Mouse (Mus musculus) right cerebral cortex, adult 2 months (tissue): ENCODE data around the gene Trappc3l.
"Not testable (repeated sequence)": the region's sequence is repeated elsewhere in the genome, so short reads cannot be mapped to it uniquely, and the experiment has no call there.

Source experiments
- DNase-seq, 2 experiments: peaks; one replicate each; pipeline ENCODE4 v3.0.0; 2021 to 2022; ENCODE audit warnings: low spot score in 2 of 2

Trappc3l gene

DNA sequence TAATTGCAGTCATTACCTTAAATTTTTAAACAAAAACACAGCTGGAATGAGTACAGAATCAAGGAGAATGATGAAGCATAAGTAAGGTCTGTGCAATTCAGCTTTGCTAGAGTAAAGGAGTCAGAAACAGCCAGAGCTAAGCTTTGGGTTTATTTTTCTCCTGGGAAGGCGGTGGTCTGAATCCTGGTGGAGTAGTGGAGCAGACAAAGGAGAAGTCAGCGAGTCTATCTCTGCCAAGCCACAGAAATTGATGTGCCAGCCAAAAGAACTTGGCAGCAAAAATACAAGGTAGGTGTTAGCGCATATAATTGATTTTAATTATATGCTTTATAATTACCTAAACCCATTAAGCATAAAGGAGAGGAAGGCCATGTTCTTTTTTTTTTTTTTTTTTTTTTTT lies at the start of gene Trappc3l:
Gene Trappc3l (plus strand): TSS at position 197 of the 400 bp plus-strand sequence.
- DNase-seq, result no peak

DNA sequence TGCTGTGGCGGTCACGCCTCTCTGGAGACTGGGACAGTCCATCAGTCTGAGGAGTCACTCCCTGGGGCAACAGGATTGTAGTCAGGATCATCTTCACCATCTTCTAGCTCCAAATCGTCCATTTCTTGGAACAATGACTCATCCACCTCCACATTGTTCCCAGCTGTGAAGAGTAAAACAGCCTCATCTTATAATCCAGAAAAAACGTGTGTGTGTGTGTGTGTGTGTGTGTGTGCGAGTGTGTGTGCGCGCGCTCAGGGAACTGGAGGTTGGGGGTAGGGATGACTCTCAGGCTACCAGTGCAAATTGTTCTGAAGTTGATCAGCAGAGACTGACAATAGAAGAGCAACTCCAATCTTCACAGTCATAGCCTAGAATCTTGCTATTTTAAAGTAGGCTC lies 40.7 kb upstream of the Trappc3l start:
- DNase-seq, result not testable (repeated sequence)

DNA sequence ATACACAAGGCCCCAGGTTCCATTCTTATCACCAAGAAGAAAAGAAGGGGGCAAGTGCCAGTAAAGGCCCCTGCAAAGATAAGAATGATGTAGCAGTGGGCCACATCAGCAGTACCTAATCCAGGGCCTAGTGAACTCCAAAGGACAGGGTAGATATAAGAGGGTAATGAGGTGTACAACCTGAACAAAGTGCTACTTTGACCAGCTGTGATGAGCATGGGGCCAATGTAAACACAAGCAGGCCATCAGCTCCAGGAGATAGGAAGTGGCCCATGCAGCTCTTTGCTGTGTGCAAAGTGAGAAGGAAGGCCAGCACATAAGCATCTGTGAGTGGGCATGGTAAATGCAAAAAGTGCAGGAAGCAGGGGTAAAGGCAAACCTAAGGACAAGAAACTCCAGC lies 39.0 kb upstream of the Trappc3l start:
- no peak for DNase-seq

DNA sequence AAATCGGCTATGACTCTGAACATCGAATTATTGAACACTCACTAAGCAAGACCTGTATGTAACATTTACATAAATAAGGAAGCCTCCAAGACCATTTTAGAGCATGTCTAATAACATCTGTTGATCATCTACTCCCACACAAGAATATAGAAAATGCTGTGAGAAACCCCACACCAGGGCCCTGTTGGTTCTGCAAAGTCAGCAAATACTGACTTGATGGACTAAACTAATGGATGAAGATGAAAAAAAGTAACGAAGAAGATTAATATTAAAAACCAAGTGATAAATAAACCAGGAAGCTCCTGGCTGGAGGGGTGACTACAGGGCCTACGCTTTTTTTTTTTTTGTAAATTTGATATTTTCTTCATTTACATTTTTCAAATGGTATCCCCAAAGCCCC lies 24.8 kb upstream of the Trappc3l start:
- DNase-seq, result no peak

DNA sequence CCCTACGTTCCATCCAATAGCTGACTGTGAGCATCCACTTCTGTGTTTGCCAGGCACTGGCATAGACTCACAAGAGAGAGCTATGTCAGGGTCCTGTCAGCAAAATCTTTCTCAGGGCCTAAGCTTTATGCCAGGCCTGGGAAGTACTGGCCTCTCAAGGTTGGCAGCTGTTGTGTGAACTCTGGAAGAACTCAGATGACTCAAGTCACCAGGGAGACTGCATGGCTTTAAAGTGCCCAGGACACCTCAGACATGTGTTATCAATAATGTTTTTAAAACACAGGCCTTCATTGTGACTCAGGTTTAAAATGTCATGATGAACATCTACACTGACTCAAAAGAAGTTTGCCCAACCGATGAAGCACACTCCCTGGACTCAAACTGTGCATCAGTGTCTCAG lies 24.2 kb upstream of the Trappc3l start:
- no peak for DNase-seq

DNA sequence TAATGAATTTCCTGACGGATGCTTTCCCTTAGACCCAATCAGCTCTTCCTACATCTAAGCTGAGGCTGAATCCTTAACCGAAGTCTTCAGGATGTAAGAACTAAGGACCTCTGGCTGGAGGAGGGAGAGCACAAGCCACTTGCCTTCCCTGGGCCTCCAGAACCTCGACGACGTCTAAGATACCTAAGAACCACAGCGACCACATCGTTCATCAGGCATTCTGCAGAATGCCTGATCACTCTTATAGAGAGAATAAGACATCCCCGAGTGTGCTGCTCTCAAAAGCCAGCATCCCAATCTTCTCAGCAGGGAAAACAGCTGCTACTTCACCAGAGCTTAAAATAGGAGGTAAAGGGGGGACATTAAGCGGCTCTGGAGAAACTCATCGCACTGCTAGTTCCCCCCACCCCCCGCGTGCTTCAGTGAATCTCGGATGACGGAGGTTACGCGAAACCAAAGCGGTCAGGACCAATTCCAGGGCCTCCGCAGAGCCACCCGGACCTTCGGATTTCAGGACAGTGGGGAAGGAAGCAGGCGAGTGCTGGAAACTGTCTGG lies 18.6 kb upstream of the Trappc3l start:
- peak; percentile 17 to 23 for DNase-seq

DNA sequence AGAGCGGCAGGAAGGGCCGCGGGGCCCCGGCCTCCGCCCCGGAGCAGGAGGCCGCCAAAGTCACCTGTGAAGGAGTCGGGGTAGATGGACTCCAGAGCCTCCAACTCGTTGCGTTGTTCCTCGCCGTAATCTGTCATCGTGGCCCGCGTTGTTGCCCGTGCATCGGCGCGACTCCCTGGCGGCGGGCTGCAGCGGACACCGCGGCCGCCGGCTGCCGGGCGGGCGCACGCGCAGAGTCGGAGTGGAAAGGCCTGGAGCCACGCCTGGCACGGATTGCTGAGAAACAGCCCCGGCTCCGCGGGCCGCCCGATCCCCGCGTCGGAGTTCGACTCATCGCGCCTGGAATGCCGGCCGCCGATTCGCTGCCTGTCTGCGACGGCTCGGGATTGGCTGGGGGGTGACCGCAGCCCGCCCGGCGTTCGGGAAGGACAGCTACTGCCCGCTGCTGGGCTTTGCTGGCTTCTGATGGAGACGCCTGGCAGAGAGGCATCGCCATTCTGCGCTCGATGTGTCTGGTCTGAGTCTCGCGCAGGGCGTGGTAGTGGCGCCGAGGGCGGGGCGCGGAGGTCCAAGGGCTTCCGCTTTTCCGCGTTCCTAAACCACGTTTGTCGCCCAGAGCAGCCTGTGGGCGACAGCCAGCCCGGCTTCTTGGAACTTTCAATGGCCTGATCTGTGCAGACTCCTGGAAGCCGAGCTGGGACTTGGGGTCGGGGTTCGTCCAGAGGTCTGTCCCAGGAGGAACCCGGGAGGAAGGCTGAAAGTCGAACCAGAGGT lies 17.9 kb upstream of the Trappc3l start, which contains the start of gene Rwdd1:
Gene Rwdd1 (minus strand): TSS at position 323 of the 774 bp plus-strand sequence.
- DNase-seq, result peak; percentile 98

DNA sequence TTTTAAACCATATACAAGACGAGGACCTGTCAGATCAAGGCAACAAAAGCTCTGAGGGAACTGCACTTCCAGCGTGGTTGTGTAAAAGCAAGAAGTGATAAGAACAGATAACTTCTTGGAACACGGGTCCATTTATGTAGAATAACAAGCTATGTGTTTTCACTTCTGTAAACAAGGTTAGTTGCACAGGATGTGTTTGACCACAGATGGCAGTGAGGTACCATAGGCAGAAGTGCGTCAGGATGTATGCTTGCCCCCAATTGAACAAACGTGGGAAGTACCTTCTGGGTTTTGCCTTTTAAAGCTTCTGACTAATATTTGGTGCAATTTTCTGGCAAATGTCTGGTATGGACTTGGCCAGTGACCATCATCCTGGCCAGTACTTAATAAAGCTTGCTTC lies 7.1 kb upstream of the Trappc3l start:
- no peak for DNase-seq

DNA sequence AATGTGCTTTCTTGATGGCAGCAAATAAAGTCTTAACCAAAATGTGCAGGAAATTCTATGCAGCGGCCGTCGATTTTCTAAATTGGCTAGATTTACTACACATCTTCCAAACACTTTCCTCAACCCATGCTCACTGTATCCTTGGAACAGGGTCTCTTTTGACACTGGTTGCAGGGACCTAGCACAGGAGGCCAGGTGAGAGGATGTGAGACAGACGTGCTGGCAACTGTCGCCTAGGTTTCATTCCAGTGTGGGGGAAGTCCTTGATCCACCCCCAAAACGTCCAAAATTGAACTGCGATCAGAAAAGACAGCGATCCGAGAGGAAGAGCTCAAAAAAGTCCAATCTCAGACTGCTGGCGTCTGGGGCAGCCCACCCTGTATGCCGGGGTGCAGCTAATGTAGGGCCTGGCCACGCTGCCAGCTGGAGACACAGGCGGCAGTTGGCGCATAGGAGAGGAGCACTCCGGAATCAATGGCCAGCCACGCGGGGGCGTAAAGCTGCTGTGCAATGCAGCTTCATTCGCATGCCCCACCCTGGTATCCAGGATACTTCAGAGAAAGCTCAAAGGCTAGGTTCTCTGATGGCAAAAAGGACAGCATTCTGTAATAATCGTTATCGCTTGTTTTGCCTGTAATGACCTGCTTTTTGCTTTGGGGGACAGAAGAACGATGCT lies 3.6 kb upstream of the Trappc3l start:
- DNase-seq, result peak; percentile 77

DNA sequence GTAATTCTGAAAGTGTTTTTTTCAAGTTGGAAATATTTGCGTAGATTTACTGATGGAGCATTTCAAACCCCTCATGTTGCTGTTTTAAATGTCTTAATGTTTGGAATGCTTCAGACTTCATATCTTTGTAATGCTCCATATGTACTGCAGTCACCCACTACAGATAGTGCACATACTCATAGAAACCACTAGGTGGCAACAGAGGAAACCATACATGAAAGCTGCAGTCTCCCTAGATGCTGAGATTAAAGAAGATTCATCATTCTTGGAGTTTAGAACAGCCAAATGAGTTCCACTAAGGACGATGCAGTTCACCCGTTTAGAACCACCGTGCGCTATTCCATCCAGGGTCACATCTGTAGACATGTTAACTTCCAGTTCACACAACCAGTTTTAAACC lies 810 bp upstream of the Trappc3l start:
- no peak for DNase-seq

DNA sequence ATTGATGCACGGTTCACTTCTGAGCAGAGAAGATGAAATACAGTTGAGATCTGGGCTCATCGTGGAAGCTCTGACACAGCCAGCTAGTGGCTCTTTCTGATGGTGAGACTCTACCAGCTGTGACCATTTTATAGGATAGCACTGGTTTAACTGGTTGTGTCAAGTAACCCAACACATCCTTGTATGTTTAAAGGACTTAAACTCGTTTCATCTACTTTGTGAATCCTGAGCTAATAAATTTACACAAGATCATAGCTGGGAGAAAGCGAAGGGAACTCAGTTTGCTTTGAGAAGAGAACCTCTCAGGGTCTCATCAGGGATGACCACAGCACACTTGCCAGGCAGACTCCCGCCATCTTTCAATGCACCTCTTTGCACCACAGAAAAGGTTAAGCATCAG lies 6.8 kb downstream of the Trappc3l start, which contains the start of gene Calhm4:
Gene Calhm4 (minus strand): TSS at position 101 of the 400 bp plus-strand sequence.
- no peak for DNase-seq

DNA sequence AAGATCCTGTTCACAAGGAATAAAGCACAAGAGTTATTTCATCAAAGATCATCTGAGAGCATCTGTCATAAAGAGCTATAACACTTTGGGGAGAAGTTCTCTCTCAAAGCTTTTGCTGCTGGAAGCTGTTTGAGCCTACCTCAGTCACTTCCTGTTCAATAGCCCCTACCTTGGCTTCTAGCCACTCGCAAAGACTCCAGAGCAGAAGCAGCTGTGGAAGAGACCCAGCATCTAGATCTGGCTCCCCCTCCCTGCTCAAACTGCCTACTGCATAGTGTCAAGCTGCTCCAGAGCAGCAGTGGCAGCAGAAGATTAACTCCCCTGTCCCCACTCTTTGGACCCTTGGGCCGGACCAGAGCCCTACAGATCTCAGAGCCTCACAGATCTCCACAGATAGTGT lies 16.6 kb downstream of the Trappc3l start:
- no peak for DNase-seq

DNA sequence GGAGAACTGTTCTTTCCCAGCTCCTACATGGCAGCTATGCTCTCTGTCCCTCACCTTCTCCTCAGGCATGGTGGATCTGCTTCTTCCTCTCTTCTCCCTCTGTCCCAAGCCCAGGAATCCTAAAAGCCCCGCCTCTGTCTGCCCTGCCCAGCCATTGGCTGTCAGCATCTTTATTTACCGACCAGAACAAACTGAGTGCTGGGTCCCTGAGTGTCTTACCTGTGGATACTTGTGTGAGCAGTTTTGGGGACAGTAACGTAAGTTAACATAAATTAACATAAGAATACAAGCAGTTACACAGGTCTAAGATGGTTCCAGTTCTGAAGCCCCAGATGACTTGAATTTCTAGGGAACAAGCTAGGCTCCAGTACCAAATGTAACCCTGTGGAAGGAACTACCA lies 29.2 kb downstream of the Trappc3l start:
- DNase-seq, result no peak

DNA sequence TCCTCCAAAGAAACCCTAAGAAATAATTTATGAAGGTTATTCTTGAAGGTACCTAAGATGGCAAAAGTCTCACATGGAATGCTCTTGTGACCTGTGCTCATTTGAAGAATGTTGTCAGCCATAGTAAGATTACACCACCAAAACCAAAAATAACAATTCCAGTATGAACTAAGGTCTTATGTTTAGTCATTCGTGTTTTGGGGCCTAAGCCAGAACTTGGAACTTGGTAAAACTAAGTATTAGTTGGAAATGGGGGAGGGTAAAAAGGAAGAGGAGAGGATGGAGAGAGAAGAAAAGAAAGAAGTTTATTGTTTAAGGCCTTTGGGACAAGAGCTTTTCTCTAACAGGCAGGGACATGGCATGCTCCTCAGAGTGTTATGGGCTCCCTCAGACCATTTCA lies 32.2 kb downstream of the Trappc3l start:
- no peak for DNase-seq

DNA sequence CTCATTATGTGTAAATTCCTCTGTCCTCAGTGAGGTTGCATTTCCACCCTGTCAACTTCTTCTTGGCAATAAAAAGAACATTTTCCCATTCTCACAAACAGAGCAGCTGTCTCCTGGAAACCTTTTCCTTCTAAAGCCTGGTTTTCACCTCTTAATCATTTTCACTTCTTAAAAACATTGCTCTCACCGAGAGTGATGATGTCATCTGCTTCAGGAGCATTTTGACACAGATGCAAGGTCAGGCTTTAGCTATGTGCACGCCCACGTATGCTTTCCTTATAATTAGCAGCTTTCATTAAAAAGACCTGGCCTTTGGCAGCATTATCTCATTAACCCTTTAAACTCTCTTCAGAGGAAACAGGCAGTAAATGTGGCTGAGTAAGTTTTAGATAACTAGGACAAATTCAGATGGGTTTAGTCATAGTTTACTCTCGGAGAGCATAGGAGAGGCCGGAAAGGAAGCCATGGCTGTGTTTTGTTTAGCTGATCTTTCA lies 33.6 kb downstream of the Trappc3l start:
- no peak for DNase-seq

DNA sequence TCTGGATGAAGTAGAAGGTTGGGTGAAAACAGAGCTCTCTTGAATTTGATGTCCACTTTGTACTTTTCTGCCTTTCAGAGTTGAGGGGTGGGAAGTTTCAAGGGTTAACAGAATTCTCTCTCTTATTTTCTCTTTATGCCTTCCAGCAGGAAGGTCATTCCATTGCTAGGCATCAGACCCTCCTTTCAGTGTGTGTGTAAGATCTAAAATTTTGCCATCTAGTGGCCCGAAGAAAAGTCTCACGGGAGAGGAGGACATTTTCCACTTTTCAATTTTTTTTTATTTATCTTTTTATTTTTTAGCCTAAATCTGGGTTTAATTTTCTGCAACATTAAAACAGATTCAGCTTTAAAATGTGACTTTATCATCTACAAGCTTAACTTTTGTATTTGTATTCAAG lies 34.3 kb downstream of the Trappc3l start:
- no peak for DNase-seq

DNA sequence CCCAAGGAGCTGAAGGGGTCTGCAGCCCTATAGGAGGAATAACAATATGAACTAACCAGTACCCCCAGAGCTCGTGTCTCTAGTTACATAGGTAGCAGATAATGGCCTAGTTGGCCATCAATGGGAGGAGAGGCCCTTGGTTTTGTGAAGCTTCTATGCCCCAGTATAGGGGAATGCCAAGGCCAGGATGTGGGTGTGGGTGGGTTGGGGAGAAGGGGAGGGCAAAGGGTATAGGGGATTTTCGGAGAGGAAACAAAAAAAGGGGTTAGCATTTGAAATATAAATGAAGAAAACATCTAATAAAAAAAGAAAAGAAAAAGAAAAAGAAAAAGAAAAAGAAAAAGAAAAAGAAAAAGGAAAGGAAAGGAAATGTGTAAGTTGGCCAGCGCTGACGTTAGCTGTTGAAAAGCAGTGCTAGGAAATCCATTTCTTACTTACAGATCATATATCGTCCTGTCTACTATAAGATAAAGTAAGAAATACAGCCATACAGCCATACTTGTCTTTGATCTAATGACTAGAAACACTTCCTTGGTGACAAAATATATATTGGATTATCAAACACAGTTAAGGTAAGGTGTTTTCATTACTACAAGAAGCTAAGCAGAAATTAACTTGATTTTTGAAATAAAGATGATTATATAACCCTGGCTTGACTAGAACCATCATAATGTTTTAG lies 37.3 kb downstream of the Trappc3l start:
- no peak for DNase-seq

DNA sequence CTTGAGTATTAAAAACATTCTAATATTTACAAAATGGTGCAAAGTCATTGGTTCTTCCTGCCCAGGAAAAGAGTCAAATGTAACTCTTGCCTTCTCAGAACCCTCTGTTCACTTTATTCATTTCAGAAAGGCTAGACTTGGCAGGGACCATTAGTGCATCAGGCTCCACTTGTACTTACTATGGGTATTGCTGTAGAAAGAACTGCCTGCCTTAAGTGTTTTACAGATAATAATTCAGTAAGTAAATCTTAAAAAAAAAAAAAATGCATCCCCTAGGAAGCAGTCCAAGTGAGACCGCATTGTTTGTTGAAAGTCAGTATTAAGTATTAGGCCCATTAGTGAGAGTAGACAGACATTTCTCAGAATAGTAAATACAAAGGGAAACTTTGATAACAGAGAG lies 49.1 kb downstream of the Trappc3l start:
- DNase-seq, result no peak

DNA sequence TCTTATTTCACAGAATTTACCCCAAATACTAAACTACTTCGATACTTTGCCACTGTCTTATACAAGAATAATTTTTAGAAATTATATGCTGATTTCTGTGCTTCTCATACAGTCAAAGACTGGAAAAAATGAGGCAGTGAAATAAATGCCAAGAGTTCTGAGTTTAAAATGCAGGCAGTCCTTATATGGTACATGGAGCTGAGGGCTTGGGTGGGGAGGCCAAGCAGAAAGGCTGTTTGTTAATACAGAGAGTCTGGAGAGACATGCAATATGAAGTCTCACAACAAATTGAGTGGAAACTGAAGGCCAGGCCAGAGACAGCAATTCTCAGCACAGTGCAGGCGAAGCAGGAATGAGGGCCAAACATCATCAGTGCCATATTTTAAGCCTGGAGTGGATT lies 51.1 kb downstream of the Trappc3l start:
- DNase-seq, result no peak

DNA sequence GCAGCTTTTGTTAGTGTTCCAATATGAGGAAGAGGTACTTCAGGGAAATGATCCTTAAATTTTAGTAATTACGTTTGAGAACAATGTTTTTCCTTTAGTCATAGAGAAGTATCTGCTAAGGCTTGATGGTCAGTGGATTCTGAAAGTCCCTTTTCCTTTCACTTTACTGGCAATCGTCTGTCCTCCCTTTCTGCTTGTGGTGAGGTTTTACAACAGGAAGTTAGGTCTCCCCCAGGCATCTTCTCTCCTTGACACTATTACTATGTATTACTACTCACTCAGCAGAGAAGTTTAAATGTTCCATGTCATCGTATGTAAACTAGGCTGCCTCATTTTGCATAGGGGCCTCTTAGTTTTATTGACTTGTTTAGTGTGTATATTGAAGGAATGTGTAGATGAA lies 52.1 kb downstream of the Trappc3l start:
- no peak for DNase-seq

DNA sequence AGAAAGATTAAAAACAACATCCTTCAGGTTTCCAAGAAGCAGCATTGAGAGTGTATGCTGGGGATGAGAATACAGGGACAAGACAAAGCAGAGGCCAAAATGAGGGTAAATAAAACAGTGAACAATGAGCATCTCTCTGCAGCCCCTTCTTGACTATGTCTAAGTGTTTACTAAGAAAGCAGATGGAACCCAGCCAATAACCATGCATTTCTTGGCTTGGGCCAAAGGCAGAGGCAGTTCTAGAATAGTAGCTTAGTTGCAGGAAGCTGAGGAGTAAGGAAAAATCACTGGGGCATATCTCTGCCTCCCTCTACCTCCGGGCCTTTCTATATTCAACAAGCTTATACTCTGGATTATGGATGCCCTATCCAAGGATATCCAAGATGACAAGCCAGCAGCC lies 53.1 kb downstream of the Trappc3l start:
- no peak for DNase-seq

DNA sequence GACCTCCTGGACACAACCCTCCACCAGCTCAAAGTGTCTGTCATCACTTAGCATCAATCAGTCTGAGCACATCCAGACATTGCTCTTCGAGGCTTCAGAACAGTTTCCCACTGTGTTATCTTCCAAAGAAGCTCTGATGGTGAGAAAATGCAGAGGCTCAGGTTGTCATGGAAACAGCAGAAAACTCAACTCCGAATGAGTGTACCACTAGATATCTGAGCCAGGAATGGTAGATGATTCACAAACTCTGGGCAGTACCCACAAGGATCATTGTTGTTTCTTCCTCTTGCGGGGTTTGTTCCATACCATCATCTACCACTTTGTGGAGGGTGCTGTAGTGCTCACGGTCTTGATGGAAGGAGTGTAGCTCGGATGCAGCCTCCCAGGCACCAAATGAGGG lies 54.5 kb downstream of the Trappc3l start:
- peak; percentile 51 to 56 for DNase-seq
